Mouse (Mus musculus) ES-E14 (cell line): ENCODE measurements around the gene Jag1.

Experiments
- CHD2 ChIP-seq: IDR thresholded peaks from 2 replicates; pipeline ENCODE4 v1.6.1; 2014; ENCODE audit warnings: mild to moderate bottlenecking, low read depth, low read length, inconsistent platforms
- HCFC1 ChIP-seq: IDR thresholded peaks from 2 replicates; pipeline ENCODE4 v1.6.1; 2012; ENCODE audit warnings: low read length, inconsistent platforms, borderline replicate concordance; ENCODE audit not compliant: insufficient read depth
- MAFK ChIP-seq: IDR thresholded peaks from 2 replicates; pipeline ENCODE4 v1.6.1; 2014; ENCODE audit warnings: mild to moderate bottlenecking, low read depth, low read length, inconsistent platforms; ENCODE audit not compliant: insufficient read depth
- ZNF384 ChIP-seq: IDR thresholded peaks from 2 replicates; pipeline ENCODE4 v1.6.1; 2012; ENCODE audit warnings: low read depth, low read length, inconsistent platforms

GRCm38 (mm10) chr2:137085257-137085656 is 31.2 kb downstream of the Jag1 start:
- TF ChIP-seq ZNF384 (no peak), HCFC1 (no peak), CHD2 (no peak), MAFK (no peak)
